Mouse (Mus musculus) kidney, adult 2 months (tissue): ENCODE results near the gene Epha2.

Experiments
- CTCF ChIP-seq: fragments of 200-500 bp; conservative IDR thresholded peaks from 2 replicates; pipeline ENCODE4 v1.5.1; 2011; ENCODE audit warnings: low read depth, mild to moderate bottlenecking, control low read depth, low read length, moderate library complexity, mixed read lengths; ENCODE audit not compliant: insufficient read depth, insufficient read length
- POLR2A ChIP-seq: fragments of 200-500 bp; IDR thresholded peaks from one replicate; pipeline ENCODE4 v1.6.1; 2011; ENCODE audit warnings: low read depth, low read length, control low read depth

- TF ChIP-seq CTCF (no peak), POLR2A (no peak)
Measured at GRCm38 (mm10) chr4:141254234-141254633, 46.8 kb upstream of the Epha2 start.
